Mouse (Mus musculus): ENCODE measurements around the gene Gm10282. TPM values are rescaled to one million over a fixed set of nuclear protein-coding genes. Genes with fewer than 3 reads are reported as not detected.

Gene Gm10282
- polyA plus RNA-seq, 1 experiment from 2014 or later, result 18.2 TPM

DNA sequence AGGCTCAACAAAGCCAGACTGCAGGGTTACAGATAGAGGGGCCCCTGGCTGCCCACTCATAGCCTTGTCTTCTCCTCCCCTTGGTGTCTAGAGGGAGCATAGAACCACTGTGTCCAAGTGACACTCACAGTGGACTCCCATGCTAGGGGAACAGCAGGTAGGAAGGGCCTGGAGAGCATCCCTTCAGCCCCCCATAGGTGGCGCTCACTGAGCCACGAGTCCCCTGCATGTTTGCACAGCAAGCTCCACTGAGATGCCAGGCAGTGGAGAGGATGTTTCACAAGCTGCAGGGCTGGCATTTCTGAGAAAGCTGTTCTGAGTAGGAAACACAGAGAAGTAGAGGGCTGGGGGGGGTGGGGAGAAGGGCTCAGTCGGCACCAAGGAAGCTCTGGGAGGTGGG lies 32.7 kb downstream of the Gm10282 start:
- ATAC-seq (ENCODE audit: low FRiP score, low TSS enrichment) (no peak), DNase-seq (peak; percentile 64)
- Histone ChIP-seq H3K27me3 (ENCODE audit: control insufficient read depth, insufficient read depth, low read length) (no peaks in the 10 kb centered on the region), H3K9ac (replicated peaks; ENCODE audit: low read length) (no peak overlapping the region), H3K9me3 (ENCODE audit: control insufficient read depth, low read length) (no peaks in the 10 kb centered on the region), H3K4me3 (replicated peaks; ENCODE audit: low read depth, low read length) (no peak overlapping the region), H3K27ac (replicated peaks; ENCODE audit: low read depth, low read length) (no peak overlapping the region), H3K4me1 (ENCODE audit: control insufficient read depth, insufficient read depth, low read length) (no peaks in the 10 kb centered on the region), H3K36me3 (ENCODE audit: control insufficient read depth, insufficient read depth, low read length) (no peaks in the 10 kb centered on the region), H3K4me2 (ENCODE audit: low read length) (no peak overlapping the region)
- WGBS, result 16% methylated on average over 3 of the region's 3 CpGs

- no peak overlapping the region for H3K27ac ChIP-seq (replicated peaks; ENCODE audit: low read depth, low read length)
- ATAC-seq (ENCODE audit: low FRiP score, low TSS enrichment) (no peak), DNase-seq (no peak)
- no peaks in the 10 kb centered on the region for H3K9me3 ChIP-seq (ENCODE audit: control insufficient read depth, low read length)
- H3K4me3 ChIP-seq (replicated peaks; ENCODE audit: low read depth, low read length), result no peak overlapping the region
- no peaks in the 10 kb centered on the region for H3K36me3 ChIP-seq (ENCODE audit: control insufficient read depth, insufficient read depth, low read length)
- H3K4me1 ChIP-seq (ENCODE audit: control insufficient read depth, insufficient read depth, low read length), result no peaks in the 10 kb centered on the region
- WGBS, result 71% methylated on average over 3 of the region's 3 CpGs
- H3K4me2 ChIP-seq (ENCODE audit: low read length), result no peak overlapping the region
- H3K27me3 ChIP-seq (ENCODE audit: control insufficient read depth, insufficient read depth, low read length), result no peaks in the 10 kb centered on the region
- no peak overlapping the region for H3K9ac ChIP-seq (replicated peaks; ENCODE audit: low read length)
These were observed 33.4 kb downstream of the Gm10282 start for GRCm38 (mm10) chr8:72271691-72272090.

GRCm38 (mm10) chr8:72271051-72271660 lies 33.9 kb downstream of the Gm10282 start:
- no peaks in the 10 kb centered on the region for H3K4me1 ChIP-seq (ENCODE audit: control insufficient read depth, insufficient read depth, low read length)
- no peaks in the 10 kb centered on the region for H3K36me3 ChIP-seq (ENCODE audit: control insufficient read depth, insufficient read depth, low read length)
- ATAC-seq (ENCODE audit: low FRiP score, low TSS enrichment) (no peak), DNase-seq (no peak)
- no peak overlapping the region for H3K4me2 ChIP-seq (ENCODE audit: low read length)
- no peaks in the 10 kb centered on the region for H3K27me3 ChIP-seq (ENCODE audit: control insufficient read depth, insufficient read depth, low read length)
- no peaks in the 10 kb centered on the region for H3K9me3 ChIP-seq (ENCODE audit: control insufficient read depth, low read length)
- H3K9ac ChIP-seq (replicated peaks; ENCODE audit: low read length), result no peak overlapping the region
- no peak overlapping the region for H3K4me3 ChIP-seq (replicated peaks; ENCODE audit: low read depth, low read length)
- no peak overlapping the region for H3K27ac ChIP-seq (replicated peaks; ENCODE audit: low read depth, low read length)
- WGBS, result 77% methylated on average over 11 of the region's 11 CpGs

DNA sequence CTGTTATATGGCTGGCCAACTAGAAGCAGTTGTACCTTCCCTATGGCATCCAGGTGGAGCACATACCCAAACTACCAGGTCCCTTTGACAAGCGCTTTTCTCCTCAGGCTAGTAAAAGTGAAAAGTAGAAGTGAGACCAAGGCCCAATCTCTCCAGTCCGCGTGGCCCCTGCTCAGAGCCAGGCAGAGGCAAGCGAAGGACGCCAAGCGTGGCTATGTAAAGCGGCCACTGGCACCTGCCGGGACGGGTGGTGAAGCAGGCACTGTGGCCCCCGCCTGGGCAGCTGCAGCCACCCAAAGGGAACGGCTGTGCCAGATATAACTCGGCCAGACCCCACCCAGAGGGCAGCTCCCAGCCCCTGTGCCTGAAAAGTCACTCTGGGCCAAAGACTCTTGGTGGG lies 34.5 kb downstream of the Gm10282 start:
- no peak overlapping the region for H3K27ac ChIP-seq (replicated peaks; ENCODE audit: low read depth, low read length)
- H3K27me3 ChIP-seq (ENCODE audit: control insufficient read depth, insufficient read depth, low read length), result no peaks in the 10 kb centered on the region
- ATAC-seq (ENCODE audit: low FRiP score, low TSS enrichment), result no peak
- H3K4me3 ChIP-seq (replicated peaks; ENCODE audit: low read depth, low read length), result no peak overlapping the region
- no peaks in the 10 kb centered on the region for H3K4me1 ChIP-seq (ENCODE audit: control insufficient read depth, insufficient read depth, low read length)
- 93% methylated on average over 12 of the region's 12 CpGs for WGBS
- H3K9ac ChIP-seq (replicated peaks; ENCODE audit: low read length), result no peak overlapping the region
- no peak for DNase-seq
- H3K36me3 ChIP-seq (ENCODE audit: control insufficient read depth, insufficient read depth, low read length), result no peaks in the 10 kb centered on the region
- H3K4me2 ChIP-seq (ENCODE audit: low read length), result no peak overlapping the region
- no peaks in the 10 kb centered on the region for H3K9me3 ChIP-seq (ENCODE audit: control insufficient read depth, low read length)

GRCm38 (mm10) chr8:72268356-72268755 lies 36.7 kb downstream of the Gm10282 start:
- DNase-seq, result no peak
- Histone ChIP-seq H3K9me3 (ENCODE audit: control insufficient read depth, low read length) (no peaks in the 10 kb centered on the region), H3K36me3 (ENCODE audit: control insufficient read depth, insufficient read depth, low read length) (no peaks in the 10 kb centered on the region), H3K27me3 (ENCODE audit: control insufficient read depth, insufficient read depth, low read length) (no peaks in the 10 kb centered on the region), H3K27ac (replicated peaks; ENCODE audit: low read depth, low read length) (no peak overlapping the region), H3K4me1 (ENCODE audit: control insufficient read depth, insufficient read depth, low read length) (no peaks in the 10 kb centered on the region), H3K9ac (replicated peaks; ENCODE audit: low read length) (no peak overlapping the region), H3K4me2 (ENCODE audit: low read length) (no peak overlapping the region), H3K4me3 (replicated peaks; ENCODE audit: low read depth, low read length) (no peak overlapping the region)
- 91% methylated on average over 15 of the region's 15 CpGs for WGBS
- ATAC-seq (ENCODE audit: low FRiP score, low TSS enrichment), result no peak

- H3K4me1 ChIP-seq (ENCODE audit: control insufficient read depth, insufficient read depth, low read length), result no peaks in the 10 kb centered on the region
- H3K9ac ChIP-seq (replicated peaks; ENCODE audit: low read length), result no peak overlapping the region
- H3K9me3 ChIP-seq (ENCODE audit: control insufficient read depth, low read length), result no peaks in the 10 kb centered on the region
- WGBS, result 99% methylated on average over 8 of the region's 8 CpGs
- H3K27ac ChIP-seq (replicated peaks; ENCODE audit: low read depth, low read length), result no peak overlapping the region
- H3K4me2 ChIP-seq (ENCODE audit: low read length), result no peak overlapping the region
- no peak overlapping the region for H3K4me3 ChIP-seq (replicated peaks; ENCODE audit: low read depth, low read length)
- ATAC-seq (ENCODE audit: low FRiP score, low TSS enrichment) (no peak), DNase-seq (no peak)
- no peaks in the 10 kb centered on the region for H3K27me3 ChIP-seq (ENCODE audit: control insufficient read depth, insufficient read depth, low read length)
- H3K36me3 ChIP-seq (ENCODE audit: control insufficient read depth, insufficient read depth, low read length), result no peaks in the 10 kb centered on the region
These were observed 38.0 kb downstream of the Gm10282 start for GRCm38 (mm10) chr8:72267106-72267505.

DNA sequence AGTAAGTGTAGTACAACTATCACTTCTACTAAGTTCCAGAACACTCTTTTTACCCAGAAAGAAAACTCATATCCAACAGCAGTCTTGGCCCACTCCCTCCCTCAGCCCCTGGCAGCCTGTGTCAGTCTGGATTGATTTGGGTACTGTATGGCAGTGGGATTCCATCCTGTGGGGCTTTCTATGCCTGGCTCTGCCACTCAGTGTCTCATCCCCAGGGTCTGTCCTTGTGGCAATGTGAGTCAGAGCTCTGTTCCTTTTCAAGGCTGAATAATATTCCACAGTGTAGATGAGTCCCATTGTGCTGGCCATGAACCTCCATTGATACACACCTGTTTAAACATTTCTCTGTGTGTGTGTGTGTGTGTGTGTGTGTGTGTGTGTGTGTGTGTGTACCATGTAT lies 38.4 kb downstream of the Gm10282 start:
- Histone ChIP-seq H3K9me3 (ENCODE audit: control insufficient read depth, low read length) (no peaks in the 10 kb centered on the region), H3K4me1 (ENCODE audit: control insufficient read depth, insufficient read depth, low read length) (no peaks in the 10 kb centered on the region), H3K36me3 (ENCODE audit: control insufficient read depth, insufficient read depth, low read length) (no peaks in the 10 kb centered on the region), H3K4me2 (ENCODE audit: low read length) (no peak overlapping the region), H3K27me3 (ENCODE audit: control insufficient read depth, insufficient read depth, low read length) (no peaks in the 10 kb centered on the region), H3K4me3 (replicated peaks; ENCODE audit: low read depth, low read length) (no peak overlapping the region), H3K9ac (replicated peaks; ENCODE audit: low read length) (no peak overlapping the region), H3K27ac (replicated peaks; ENCODE audit: low read depth, low read length) (no peak overlapping the region)
- ATAC-seq (ENCODE audit: low FRiP score, low TSS enrichment) (no peak), DNase-seq (no peak)

DNA sequence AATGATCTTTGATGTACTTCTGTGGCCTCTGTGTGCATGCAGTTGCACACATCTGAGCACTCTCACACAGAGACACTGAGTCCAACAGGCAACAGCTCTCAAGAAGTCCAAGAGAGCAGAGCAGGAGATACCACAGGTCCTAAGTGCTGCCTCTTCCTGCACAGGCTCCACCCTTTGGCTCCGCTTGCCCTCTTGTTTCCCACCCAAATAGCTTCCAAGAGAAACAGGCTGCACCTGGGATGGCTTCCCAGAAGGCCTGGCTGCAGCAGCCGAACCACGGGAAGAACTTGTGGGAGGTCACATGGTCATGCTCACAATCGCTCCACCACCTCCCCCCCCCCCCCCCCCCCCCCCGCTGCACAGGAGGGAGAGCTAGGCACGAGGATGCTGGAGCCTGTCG lies 39.7 kb downstream of the Gm10282 start:
- no peaks in the 10 kb centered on the region for H3K4me1 ChIP-seq (ENCODE audit: control insufficient read depth, insufficient read depth, low read length)
- 60% methylated on average over 6 of the region's 7 CpGs for WGBS
- no peaks in the 10 kb centered on the region for H3K9me3 ChIP-seq (ENCODE audit: control insufficient read depth, low read length)
- H3K27me3 ChIP-seq (ENCODE audit: control insufficient read depth, insufficient read depth, low read length), result no peaks in the 10 kb centered on the region
- no peak overlapping the region for H3K9ac ChIP-seq (replicated peaks; ENCODE audit: low read length)
- DNase-seq, result no peak
- no peaks in the 10 kb centered on the region for H3K36me3 ChIP-seq (ENCODE audit: control insufficient read depth, insufficient read depth, low read length)
- ATAC-seq (ENCODE audit: low FRiP score, low TSS enrichment), result no peak
- H3K4me2 ChIP-seq (ENCODE audit: low read length), result no peak overlapping the region
- H3K27ac ChIP-seq (replicated peaks; ENCODE audit: low read depth, low read length), result no peak overlapping the region
- no peak overlapping the region for H3K4me3 ChIP-seq (replicated peaks; ENCODE audit: low read depth, low read length)

DNA sequence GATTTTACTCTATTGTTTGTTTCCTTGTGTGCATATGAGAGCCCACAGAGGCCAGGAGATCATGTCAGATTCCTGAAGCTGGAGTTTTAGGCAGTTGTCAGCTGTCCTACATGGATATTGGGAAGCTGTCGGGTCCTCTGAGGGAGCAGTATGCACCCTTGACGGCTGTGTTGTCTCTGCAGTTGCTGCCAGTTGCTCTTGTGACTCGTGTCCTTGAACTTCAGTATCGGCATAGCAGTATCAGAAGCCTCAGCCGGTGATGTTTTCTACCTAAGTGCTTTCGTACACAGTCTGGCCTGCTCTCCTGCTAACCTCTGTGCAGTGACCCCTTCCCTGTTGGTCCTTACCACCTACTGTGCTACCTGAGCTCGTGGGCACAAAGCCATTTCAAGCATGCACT lies 41.6 kb downstream of the Gm10282 start:
- ATAC-seq (ENCODE audit: low FRiP score, low TSS enrichment), result no peak
- Histone ChIP-seq H3K4me1 (ENCODE audit: control insufficient read depth, insufficient read depth, low read length) (no peaks in the 10 kb centered on the region), H3K36me3 (ENCODE audit: control insufficient read depth, insufficient read depth, low read length) (no peaks in the 10 kb centered on the region), H3K9ac (replicated peaks; ENCODE audit: low read length) (no peak overlapping the region), H3K4me3 (replicated peaks; ENCODE audit: low read depth, low read length) (no peak overlapping the region), H3K4me2 (ENCODE audit: low read length) (no peak overlapping the region), H3K27ac (replicated peaks; ENCODE audit: low read depth, low read length) (no peak overlapping the region), H3K9me3 (ENCODE audit: control insufficient read depth, low read length) (no peaks in the 10 kb centered on the region), H3K27me3 (ENCODE audit: control insufficient read depth, insufficient read depth, low read length) (no peaks in the 10 kb centered on the region)
- 71% methylated on average over 7 of the region's 7 CpGs for WGBS
- no peak for DNase-seq

All from midbrain, embryonic 14.5 days (tissue).